Mouse (Mus musculus) frontal cortex, adult (tissue): ENCODE results near the gene Elf1.

Experiments
- ATAC-seq: cut with Nextera tagmentation; 2 replicates; pipeline ENCODE4 v1.9.2; 2017; ENCODE audit warnings: mild to moderate bottlenecking, moderate library complexity, mixed read lengths; ENCODE audit not compliant: low TSS enrichment

The Elf1 gene

DNA sequence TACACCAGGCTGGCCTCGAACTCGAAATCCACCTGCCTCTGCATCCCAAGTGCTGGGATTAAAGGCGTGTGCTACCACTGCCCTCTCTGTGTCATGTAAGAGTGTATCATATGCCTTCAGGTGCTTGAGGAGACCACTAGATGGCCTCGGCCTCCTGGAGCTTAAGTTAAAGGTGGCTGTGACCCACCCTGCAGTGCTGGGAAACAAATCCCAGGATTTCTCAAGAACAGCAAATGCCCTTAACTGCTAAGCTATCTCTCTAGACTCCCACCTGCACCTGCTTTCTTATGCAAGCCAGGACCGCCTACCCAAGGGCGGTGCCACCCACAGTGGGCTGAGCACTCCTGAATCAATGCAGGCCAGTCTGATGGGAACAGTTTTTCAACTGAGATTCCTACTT, 83.8 kb downstream of the Elf1 start:
- no peak for ATAC-seq

DNA sequence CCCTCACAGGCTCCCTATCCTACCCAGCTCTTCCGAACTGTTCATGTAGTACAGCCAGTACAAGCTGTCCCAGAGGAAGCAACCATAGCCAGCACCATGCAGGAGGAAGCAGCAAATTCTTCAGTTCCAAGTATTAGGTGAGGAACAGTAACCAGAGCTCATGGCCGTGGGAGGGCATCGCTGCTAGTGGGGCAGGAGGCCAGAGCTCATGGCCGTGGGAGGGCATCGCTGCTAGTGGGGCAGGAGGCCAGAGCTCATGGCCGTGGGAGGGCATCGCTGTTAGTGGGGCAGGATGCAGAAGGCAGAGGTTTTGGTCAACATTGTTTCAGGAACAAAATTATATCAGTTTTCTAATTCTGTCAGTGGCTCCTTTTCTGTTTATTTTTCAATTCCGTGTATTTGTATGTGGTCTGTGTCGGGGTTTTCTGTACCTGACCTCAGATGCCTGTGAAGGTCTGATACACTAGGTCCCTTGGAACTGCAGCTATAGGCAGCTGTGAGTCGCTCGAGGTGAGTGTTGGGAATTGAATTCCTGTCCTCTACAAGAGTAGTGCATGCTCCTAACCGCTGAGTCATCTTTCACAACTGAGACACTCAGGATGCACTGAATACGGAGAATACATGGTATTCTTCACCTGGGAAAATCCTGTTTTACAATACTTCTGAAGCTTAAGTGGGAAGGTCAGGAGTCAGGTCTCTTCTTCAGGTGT, 92.6 kb downstream of the Elf1 start:
- no peak for ATAC-seq

GRCm38 (mm10) chr14:79574361-79574760, 93.4 kb downstream of the Elf1 start:
- no peak for ATAC-seq

- ATAC-seq, result no peak
Measured at GRCm38 (mm10) chr14:79583526-79584245, 102.7 kb downstream of the Elf1 start.

DNA sequence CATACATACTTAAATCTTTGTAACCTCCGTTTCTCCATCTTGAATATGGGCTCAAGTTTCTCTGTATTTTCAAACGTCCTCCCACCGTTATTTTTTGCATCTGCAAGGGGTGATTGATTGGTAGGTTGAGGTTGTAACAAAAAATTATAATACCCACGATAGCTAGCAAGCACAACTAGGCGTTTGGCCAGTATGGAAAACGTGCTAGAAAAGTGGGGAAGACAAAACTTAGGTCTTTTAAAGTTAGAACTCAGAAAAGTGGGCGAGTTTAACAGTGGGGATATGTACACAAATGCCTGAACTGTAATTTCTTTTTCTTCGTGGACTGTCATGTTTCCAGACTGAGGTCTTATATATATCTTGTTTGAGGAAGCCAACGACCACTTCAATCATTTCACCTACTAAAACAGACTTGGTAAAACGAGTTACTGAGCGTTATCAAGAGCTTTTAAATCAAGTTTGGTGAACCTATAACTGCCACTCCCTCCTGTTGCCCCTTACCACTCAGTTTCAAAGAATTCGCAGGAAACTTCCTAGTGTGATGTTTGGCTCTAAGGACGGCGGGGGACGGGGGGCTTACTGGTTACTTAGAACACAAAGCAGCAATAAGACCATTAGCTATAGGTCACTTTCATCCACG, 105.6 kb downstream of the Elf1 start:
- no peak for ATAC-seq

- ATAC-seq, result peak; percentile 99
Measured at GRCm38 (mm10) chr14:79587139-79587851, 106.3 kb downstream of the Elf1 start, which contains the start of gene Sugt1. Gene Sugt1 (plus strand): TSS chr14:79587691.

DNA sequence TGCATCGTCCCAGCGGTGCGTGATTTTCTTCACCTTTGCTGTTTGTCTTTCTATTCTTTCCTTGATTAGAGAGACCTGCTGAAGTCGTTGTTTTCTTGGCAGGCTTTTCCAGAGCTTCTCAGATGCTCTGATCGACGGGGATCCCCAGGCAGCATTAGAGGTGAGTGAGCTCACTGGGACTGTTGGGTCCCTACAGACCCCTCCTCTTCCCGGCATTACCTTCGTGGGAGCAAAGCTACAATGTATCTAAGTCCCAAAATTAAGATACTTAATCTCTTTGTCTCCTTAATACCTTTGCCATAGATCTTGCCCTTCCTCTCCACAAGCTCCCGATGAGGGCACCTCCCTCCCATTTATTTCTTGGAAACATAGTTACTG, 106.8 kb downstream of the Elf1 start:
- ATAC-seq, result peak; percentile 22

- no peak for ATAC-seq
Measured at GRCm38 (mm10) chr14:79588534-79588951, 107.5 kb downstream of the Elf1 start.

- no peak for ATAC-seq
Measured at GRCm38 (mm10) chr14:79589401-79589800, 108.4 kb downstream of the Elf1 start.

DNA sequence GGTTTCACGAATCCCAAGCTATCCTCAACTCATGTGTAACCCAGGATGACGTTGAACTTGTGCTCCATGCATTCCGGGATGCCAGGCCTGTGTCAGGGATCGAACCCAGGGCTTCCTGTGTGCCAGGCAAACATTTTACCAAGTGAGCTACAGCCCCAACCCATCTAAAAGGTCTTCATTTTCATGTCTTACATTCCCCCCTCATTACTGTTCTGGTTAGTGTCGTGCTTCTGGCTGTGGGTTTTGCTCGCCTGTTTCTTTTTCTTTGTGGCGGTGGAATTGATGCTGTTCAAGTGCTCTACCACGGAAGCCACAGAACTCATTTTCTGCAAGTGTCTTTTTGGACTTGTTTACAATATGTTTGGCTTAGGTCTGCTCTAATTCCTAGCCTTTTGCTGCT, 109.9 kb downstream of the Elf1 start:
- no peak for ATAC-seq

DNA sequence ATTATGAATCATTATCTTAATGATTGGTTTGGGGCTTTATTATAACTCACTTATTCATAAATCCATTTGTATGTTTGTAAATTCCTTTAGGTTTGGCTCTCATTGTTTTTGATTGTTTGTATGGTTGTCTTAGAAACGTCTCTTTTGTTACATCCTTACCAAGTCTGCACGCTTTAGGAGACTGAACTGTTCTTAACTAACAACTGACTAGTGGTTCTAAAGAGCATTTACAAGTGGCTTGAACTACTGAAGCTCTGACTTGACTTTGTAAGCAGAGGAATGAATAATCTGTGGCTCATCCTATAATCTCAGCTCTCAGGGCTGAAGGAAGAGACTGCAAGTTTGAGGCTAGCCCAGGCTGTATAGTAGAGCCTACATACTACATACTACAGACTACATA, 110.6 kb downstream of the Elf1 start:
- no peak for ATAC-seq

- no peak for ATAC-seq
Measured at GRCm38 (mm10) chr14:79594069-79594468, 113.1 kb downstream of the Elf1 start.

- ATAC-seq, result no peak
Measured at GRCm38 (mm10) chr14:79596602-79597001, 115.6 kb downstream of the Elf1 start.

- no peak for ATAC-seq
Measured at GRCm38 (mm10) chr14:79605881-79606280, 124.9 kb downstream of the Elf1 start.

GRCm38 (mm10) chr14:79606392-79606791, 125.4 kb downstream of the Elf1 start:
- ATAC-seq, result no peak

DNA sequence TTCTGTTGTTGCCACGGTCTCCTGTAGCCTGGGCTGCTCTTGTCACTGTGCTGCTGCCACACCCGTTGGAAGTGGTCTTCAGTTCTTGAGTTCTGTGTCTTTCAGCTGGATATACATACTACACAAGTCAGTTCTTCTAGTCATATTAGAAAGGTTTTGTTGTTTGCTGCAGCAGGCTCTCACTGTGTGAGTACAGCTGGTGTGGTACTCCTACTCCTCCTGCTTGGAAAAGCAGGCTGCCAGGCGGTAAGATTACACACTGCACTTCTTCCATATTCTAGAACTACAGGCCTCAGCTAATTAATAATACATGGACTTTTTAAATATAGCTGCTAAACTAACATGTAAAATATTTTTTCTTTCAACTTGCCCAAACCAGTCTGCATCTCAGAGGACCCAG, 125.9 kb downstream of the Elf1 start:
- peak; percentile 98 for ATAC-seq

DNA sequence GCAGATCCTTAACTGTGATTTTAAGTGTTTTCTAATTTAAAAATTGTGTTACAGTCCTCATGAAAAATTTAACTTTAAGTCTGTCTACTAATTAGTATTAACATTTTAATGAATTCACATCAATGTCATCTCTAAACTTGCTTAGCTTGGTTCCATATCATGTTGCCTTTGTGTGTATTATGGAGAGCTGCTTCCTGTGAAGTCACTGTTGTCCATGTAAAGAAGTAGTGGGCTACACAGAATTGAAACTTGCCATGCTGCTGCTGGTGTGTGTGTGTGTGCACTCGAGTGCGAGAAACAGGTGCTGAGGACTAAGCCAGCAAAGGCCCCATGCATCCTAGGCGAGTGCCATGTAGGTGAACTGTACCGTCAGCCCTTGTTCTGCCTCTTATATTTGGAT, 126.4 kb downstream of the Elf1 start:
- no peak for ATAC-seq

- ATAC-seq, result no peak
Measured at GRCm38 (mm10) chr14:79608286-79608685, 127.3 kb downstream of the Elf1 start.

DNA sequence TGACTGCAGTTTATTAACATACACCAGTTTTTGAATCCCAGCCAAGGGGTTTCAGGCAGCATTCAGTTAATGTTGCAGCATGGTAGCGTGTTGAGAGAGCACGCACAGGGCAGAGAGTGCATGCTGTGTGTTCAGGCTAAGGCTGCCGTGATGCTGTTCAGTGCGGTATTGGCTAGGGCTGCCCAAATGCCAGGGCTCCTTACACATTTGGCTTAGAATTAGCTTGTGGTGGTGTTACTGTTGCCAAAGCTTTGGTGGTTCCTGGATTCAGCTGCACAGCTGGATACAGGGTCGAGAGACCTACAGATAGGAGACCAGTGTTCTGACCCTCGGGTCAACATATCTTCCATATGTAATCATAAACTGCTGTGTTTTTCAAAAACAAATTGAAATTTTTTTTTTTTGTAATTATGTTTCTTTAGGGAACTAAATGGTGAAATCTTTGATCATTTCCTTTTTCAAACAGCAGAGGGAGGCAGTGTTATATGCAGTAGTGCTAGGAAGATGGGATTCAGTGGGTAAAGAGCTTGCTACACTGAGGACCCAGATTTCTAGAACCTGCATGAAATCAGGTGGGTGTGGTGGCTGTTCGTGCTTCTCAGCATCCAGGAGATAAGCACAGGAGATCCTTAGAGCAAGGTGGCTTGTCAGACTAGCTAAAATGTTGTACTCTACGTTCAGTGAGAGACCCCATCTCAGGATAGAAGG, 136.3 kb downstream of the Elf1 start:
- ATAC-seq, result peak; percentile 92

DNA sequence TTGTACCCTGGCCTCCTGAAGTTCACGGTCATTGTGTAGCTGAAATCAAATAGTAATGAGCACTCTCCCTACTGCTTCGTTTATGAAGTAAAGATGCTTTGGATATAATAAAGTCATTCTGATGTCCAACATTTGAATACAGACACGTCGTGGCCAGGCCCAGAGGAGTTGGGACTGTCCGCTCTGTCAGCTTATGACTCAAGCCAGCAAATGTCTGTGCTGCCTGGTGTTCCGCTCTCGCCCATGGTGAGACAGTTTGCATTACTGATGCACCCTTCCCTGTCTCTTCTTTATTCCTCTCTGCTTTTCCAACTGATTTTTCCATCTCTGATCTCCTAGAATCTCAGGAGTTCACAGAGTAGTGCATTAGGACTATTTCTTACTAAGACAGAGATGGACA, 138.8 kb downstream of the Elf1 start:
- ATAC-seq, result no peak

GRCm38 (mm10) chr14:79621143-79621542, 140.1 kb downstream of the Elf1 start:
- no peak for ATAC-seq
